Mouse (Mus musculus) ovary, postnatal 10 days (tissue): ENCODE measurements around the gene Ap3s2.

ENCODE experiments used
- DNase-seq: peaks from one replicate; pipeline ENCODE4 v3.0.0; 2022; ENCODE audit warnings: low spot score

The Ap3s2 gene

GRCm38 (mm10) chr7:79920344-79920983 lies at the start of gene Ap3s2:
Ap3s2 (minus strand) TSS chr7:79920649.
- peak; percentile 73 for DNase-seq

GRCm38 (mm10) chr7:79968326-79968725 lies 47.9 kb upstream of the Ap3s2 start:
- DNase-seq: no peak

- DNase-seq: no peak
Measured at GRCm38 (mm10) chr7:79961600-79961999, 41.2 kb upstream of the Ap3s2 start.

GRCm38 (mm10) chr7:79956131-79956530 lies 35.7 kb upstream of the Ap3s2 start:
- DNase-seq: no peak

- no peak for DNase-seq
Measured at GRCm38 (mm10) chr7:79954890-79955289, 34.4 kb upstream of the Ap3s2 start.

GRCm38 (mm10) chr7:79951038-79951437 lies 30.6 kb upstream of the Ap3s2 start:
- no peak for DNase-seq

GRCm38 (mm10) chr7:79950236-79950635 lies 29.8 kb upstream of the Ap3s2 start:
- DNase-seq: no peak

GRCm38 (mm10) chr7:79935511-79936205 lies 15.2 kb upstream of the Ap3s2 start:
- peak; percentile 15 for DNase-seq

GRCm38 (mm10) chr7:79934862-79935510 lies 14.5 kb upstream of the Ap3s2 start, which contains the start of gene Arpin:
Arpin (minus strand) TSS chr7:79935359.
- DNase-seq: peak; percentile 36

- no peak for DNase-seq
Measured at GRCm38 (mm10) chr7:79934461-79934860, 14.0 kb upstream of the Ap3s2 start.

- no peak for DNase-seq
Measured at GRCm38 (mm10) chr7:79928516-79929052, 8.1 kb upstream of the Ap3s2 start.

- DNase-seq: no peak
Measured at GRCm38 (mm10) chr7:79914556-79914955, 5.9 kb downstream of the Ap3s2 start.

- DNase-seq: no peak
Measured at GRCm38 (mm10) chr7:79907356-79907755, 13.1 kb downstream of the Ap3s2 start.

GRCm38 (mm10) chr7:79906914-79907313 lies 13.5 kb downstream of the Ap3s2 start:
- DNase-seq: no peak

GRCm38 (mm10) chr7:79905193-79905592 lies 15.3 kb downstream of the Ap3s2 start:
- DNase-seq: no peak

GRCm38 (mm10) chr7:79903160-79903792 lies 17.2 kb downstream of the Ap3s2 start:
- no peak for DNase-seq

- DNase-seq: no peak
Measured at GRCm38 (mm10) chr7:79900753-79901152, 19.7 kb downstream of the Ap3s2 start.

GRCm38 (mm10) chr7:79895225-79895624 lies 25.2 kb downstream of the Ap3s2 start:
- no peak for DNase-seq

GRCm38 (mm10) chr7:79894790-79895189 lies 25.7 kb downstream of the Ap3s2 start:
- DNase-seq: no peak

GRCm38 (mm10) chr7:79892576-79893428 lies 27.6 kb downstream of the Ap3s2 start:
- no peak for DNase-seq

- no peak for DNase-seq
Measured at GRCm38 (mm10) chr7:79890436-79891221, 29.8 kb downstream of the Ap3s2 start.
